In genomic region chr2:152861891-152862290, GRCm38 (mm10) we compare ENCODE assay signal across 26 mouse cellular contexts. TPM values are rescaled to one million over a fixed set of nuclear protein-coding genes. Genes with fewer than 3 reads are reported as not detected.
DNase-seq lines count a peak whose midpoint lies in the region; ATAC-seq and TF ChIP-seq lines count a peak whose summit lies in the region.
"Had no signal": no experiment of that assay in that cellular context is flagged by ENCODE, and none has a peak within 500 bp of the region (broad histone marks: within the 10 kb centered on the region; RNA-seq: fewer than 3 reads in every experiment).

No protein-coding gene starts in this region.

- DNase-seq in heart, adult 9 months (ENCODE audit: low spot score in 2 of 2), result peak; percentile 20 to 27
- peak; percentile 17 for DNase-seq in kidney, postnatal 14 days
- DNase-seq in adipocyte (ENCODE audit: low spot score) (peak; percentile 79), liver (no peak)
- peak; percentile 10 for DNase-seq in gastrocnemius, postnatal 25 days
- DNase-seq: adrenal gland, postnatal 25 days; cerebellum, adult 9-10 months; kidney, adult 18-20 months; liver, postnatal 0 days; thymus, postnatal 25 days had no signal

- H3K4me3 ChIP-seq in heart, embryonic 11.5 days (ENCODE audit: low read depth, low read length), result no peak overlapping the region
- no peak overlapping the region for H3K4me3 ChIP-seq in kidney, embryonic 16.5 days (ENCODE audit: low read length)
- no peak overlapping the region for H3K4me3 ChIP-seq in intestine, postnatal 0 days (ENCODE audit: low read depth, low read length)
- H3K4me3 ChIP-seq: heart, embryonic 15.5 days; hindbrain, embryonic 12.5 days; midbrain, embryonic 10.5 days had no signal

- no peaks in the 10 kb centered on the region for H3K27me3 ChIP-seq in heart, embryonic 11.5 days (ENCODE audit: control insufficient read depth, insufficient read depth, low read length)
- no peaks in the 10 kb centered on the region for H3K27me3 ChIP-seq in kidney, embryonic 16.5 days (ENCODE audit: insufficient read depth, low read length)
- no peaks in the 10 kb centered on the region for H3K27me3 ChIP-seq in intestine, postnatal 0 days (replicated peaks; ENCODE audit: control insufficient read depth, insufficient read depth, low read length)
- H3K27me3 ChIP-seq: heart, embryonic 15.5 days; hindbrain, embryonic 12.5 days had no signal

- H3K9me3 ChIP-seq in heart, embryonic 11.5 days (replicated peaks; ENCODE audit: control insufficient read depth, low read length), result no peaks in the 10 kb centered on the region
- H3K9me3 ChIP-seq in kidney, embryonic 16.5 days (ENCODE audit: low read length), result no peaks in the 10 kb centered on the region
- no peaks in the 10 kb centered on the region for H3K9me3 ChIP-seq in intestine, postnatal 0 days (ENCODE audit: control insufficient read depth)
- H3K9me3 ChIP-seq: heart, embryonic 15.5 days; hindbrain, embryonic 12.5 days; midbrain, embryonic 10.5 days had no signal

- 100% methylated on average over 1 of the region's 1 CpGs for WGBS in heart, embryonic 11.5 days (ENCODE audit: insufficient replicate concordance)
- 70% methylated on average over 1 of the region's 1 CpGs for WGBS in kidney, embryonic 16.5 days
- 81% methylated on average over 1 of the region's 1 CpGs for WGBS in intestine, postnatal 0 days

- H3K36me3 ChIP-seq in heart, embryonic 11.5 days (ENCODE audit: control insufficient read depth, insufficient read depth, low read length), result peaks cover 15% of the 10 kb centered on the region
- peaks cover 19% of the 10 kb centered on the region; the same call in 1 of the 2 replicates for H3K36me3 ChIP-seq in kidney, embryonic 16.5 days (ENCODE audit: insufficient read depth, low read length)
- H3K36me3 ChIP-seq in intestine, postnatal 0 days (ENCODE audit: control insufficient read depth, insufficient read depth), result peaks cover 12% of the 10 kb centered on the region

- no peak overlapping the region for H3K27ac ChIP-seq in heart, embryonic 11.5 days (ENCODE audit: low read depth, low read length)
- no peak overlapping the region for H3K27ac ChIP-seq in kidney, embryonic 16.5 days (ENCODE audit: low read length)
- H3K27ac ChIP-seq in intestine, postnatal 0 days (ENCODE audit: low read depth, low read length), result no peak overlapping the region
- H3K27ac ChIP-seq: heart, embryonic 15.5 days; hindbrain, embryonic 12.5 days; macrophage; midbrain, embryonic 10.5 days had no signal

- no peak for TF ChIP-seq CTCF in intestine, postnatal 0 days (IDR thresholded peaks at IDR 0.05; ENCODE audit: low read depth)

- 0 out of 2 replicates have a peak, but pooled peaks cover 4% of the 10 kb centered on the region for H3K4me1 ChIP-seq in heart, embryonic 11.5 days (ENCODE audit: control insufficient read depth, insufficient read depth, low read length)
- no peaks in the 10 kb centered on the region for H3K4me1 ChIP-seq in kidney, embryonic 16.5 days (ENCODE audit: insufficient read depth, low read length)
- H3K4me1 ChIP-seq in intestine, postnatal 0 days (replicated peaks; ENCODE audit: control insufficient read depth, insufficient read depth, low read length), result no peaks in the 10 kb centered on the region
- H3K4me1 ChIP-seq: heart, embryonic 15.5 days; hindbrain, embryonic 12.5 days; midbrain, embryonic 10.5 days had no signal

- ATAC-seq in heart, embryonic 11.5 days (replicated peaks; ENCODE audit: insufficient number of reproducible peaks, low FRiP score, low TSS enrichment), result no peak
- no peak for ATAC-seq in kidney, embryonic 16.5 days (ENCODE audit: low FRiP score, low TSS enrichment)
- ATAC-seq in intestine, postnatal 0 days, result no peak
- ATAC-seq: forebrain, embryonic 14.5 days; liver, postnatal 0 days had no signal

- H3K9ac ChIP-seq in heart, embryonic 11.5 days (ENCODE audit: low read depth, low read length), result no peak overlapping the region
- H3K9ac ChIP-seq in kidney, embryonic 16.5 days (replicated peaks; ENCODE audit: low read length), result no peak overlapping the region
- H3K9ac ChIP-seq in intestine, postnatal 0 days (ENCODE audit: low read depth, low read length), result no peak overlapping the region
- H3K9ac ChIP-seq: heart, embryonic 15.5 days; hindbrain, embryonic 12.5 days; liver, postnatal 0 days had no signal

- H3K4me2 ChIP-seq in heart, embryonic 11.5 days, result no peak overlapping the region
- no peak overlapping the region for H3K4me2 ChIP-seq in kidney, embryonic 16.5 days (replicated peaks; ENCODE audit: low read depth, low read length)
- no peak overlapping the region for H3K4me2 ChIP-seq in intestine, postnatal 0 days (replicated peaks; ENCODE audit: low read depth)
- H3K4me2 ChIP-seq: heart, embryonic 15.5 days; hindbrain, embryonic 12.5 days; liver, embryonic 11.5 days had no signal

RNA-seq across cellular contexts. Expression of gene Tpx2, which starts 14.1 kb away (rescaled TPM):
- 81.0 and 88.3 TPM in 2 replicates for polyA plus RNA-seq in heart, embryonic 11.5 days (2014; fragmentation: Nextera tagmentation; extraction: Ambion mirVana)
- 83.9 and 97.6 TPM in 2 replicates for polyA plus RNA-seq in kidney, embryonic 16.5 days (2015; fragmentation: Nextera tagmentation; extraction: Ambion mirVana)
- 1 to 10 TPM in 1 of 2 experiments, under 1 TPM in 1; 0.92 to 1.5 TPM for total RNA-seq in gastrocnemius, postnatal 25 days (2021)
- polyA plus RNA-seq in intestine, postnatal 0 days (2015; fragmentation: Nextera tagmentation; extraction: Ambion mirVana), result 15.3 and 16.1 TPM in 2 replicates

RNA-seq across cellular contexts. Expression of gene Bcl2l1, which starts 30.4 kb away (rescaled TPM):
- 69.8 and 73.1 TPM in 2 replicates for polyA plus RNA-seq in heart, embryonic 11.5 days (2014; fragmentation: Nextera tagmentation; extraction: Ambion mirVana)
- 113 and 116 TPM in 2 replicates for polyA plus RNA-seq in kidney, embryonic 16.5 days (2015; fragmentation: Nextera tagmentation; extraction: Ambion mirVana)
- total RNA-seq in gastrocnemius, postnatal 25 days (2021), result 10 to 100 TPM; 13.8 to 16.4 TPM
- polyA plus RNA-seq in intestine, postnatal 0 days (2015; fragmentation: Nextera tagmentation; extraction: Ambion mirVana), result 58.5 and 62.5 TPM in 2 replicates

RNA-seq across cellular contexts. Expression of gene Mylk2, which starts 49.3 kb away (rescaled TPM):
- not detected in 2 replicates for polyA plus RNA-seq in heart, embryonic 11.5 days (2014; fragmentation: Nextera tagmentation; extraction: Ambion mirVana)
- polyA plus RNA-seq in kidney, embryonic 16.5 days (2015; fragmentation: Nextera tagmentation; extraction: Ambion mirVana), result 0.32 and 0.42 TPM in 2 replicates
- 100 to 1,000 TPM; 290 to 471 TPM for total RNA-seq in gastrocnemius, postnatal 25 days (2021)
- 0.07 TPM in 1 of 2 replicates, not detected in the other for polyA plus RNA-seq in intestine, postnatal 0 days (2015; fragmentation: Nextera tagmentation; extraction: Ambion mirVana)
- total RNA-seq: adrenal gland, postnatal 25 days; layer of hippocampus, adult 18-20 months had no signal
- polyA plus RNA-seq: brain, embryonic 14.5 days; forebrain, embryonic 14.5 days; frontal cortex, adult 2 months; hindbrain, embryonic 12.5 days; limb, embryonic 11.5 days; liver, embryonic 11.5 days; liver, postnatal 0 days; macrophage; midbrain, postnatal 0 days; neural tube, embryonic 14.5 days; stomach, embryonic 14.5 days had no signal
